Mouse (Mus musculus) right cerebral cortex, adult 18-20 months (tissue): ENCODE measurements around the gene Tiprl.
A peak's percentile ranks its signal among the peaks of the same experiment; 100 is the strongest.

ENCODE experiments used
- DNase-seq: peaks from one replicate; pipeline ENCODE4 v3.0.0; 2022; ENCODE audit warnings: mixed read lengths

Gene Tiprl

GRCm38 (mm10) chr1:165200748-165201147, 36.0 kb downstream of the Tiprl start:
- DNase-seq = no peak

GRCm38 (mm10) chr1:165199639-165200038, 37.2 kb downstream of the Tiprl start:
- no peak for DNase-seq

DNA sequence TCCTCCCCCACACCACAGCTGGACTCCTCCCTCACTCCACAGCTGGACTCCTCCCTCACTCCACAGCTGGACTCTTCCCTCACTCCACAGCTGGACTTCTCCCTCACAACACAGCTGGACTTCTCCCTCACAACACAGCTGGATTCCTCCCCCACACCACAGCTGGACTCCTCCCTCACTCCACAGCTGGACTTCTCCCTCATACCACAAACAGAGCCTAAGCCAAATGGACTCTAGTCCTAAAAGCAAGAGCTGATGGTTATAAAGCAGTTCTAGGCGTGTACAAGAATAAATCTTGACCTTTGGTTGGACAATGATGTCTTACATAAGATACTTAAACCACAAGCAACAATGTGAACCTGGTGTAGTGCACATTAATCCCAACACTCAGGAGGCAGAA, 37.8 kb downstream of the Tiprl start:
- DNase-seq = no peak

- no peak for DNase-seq
Measured at GRCm38 (mm10) chr1:165197875-165198274, 38.9 kb downstream of the Tiprl start.

- no peak for DNase-seq
Measured at GRCm38 (mm10) chr1:165195396-165195960, 41.3 kb downstream of the Tiprl start.

GRCm38 (mm10) chr1:165194662-165195013, 42.2 kb downstream of the Tiprl start:
- no peak for DNase-seq

GRCm38 (mm10) chr1:165193880-165194661, 42.7 kb downstream of the Tiprl start, which contains the start of gene Sft2d2:
Sft2d2 (minus strand) TSS chr1:165194438.
- peak; percentile 76 for DNase-seq

GRCm38 (mm10) chr1:165193426-165193825, 43.4 kb downstream of the Tiprl start:
- DNase-seq = no peak

DNA sequence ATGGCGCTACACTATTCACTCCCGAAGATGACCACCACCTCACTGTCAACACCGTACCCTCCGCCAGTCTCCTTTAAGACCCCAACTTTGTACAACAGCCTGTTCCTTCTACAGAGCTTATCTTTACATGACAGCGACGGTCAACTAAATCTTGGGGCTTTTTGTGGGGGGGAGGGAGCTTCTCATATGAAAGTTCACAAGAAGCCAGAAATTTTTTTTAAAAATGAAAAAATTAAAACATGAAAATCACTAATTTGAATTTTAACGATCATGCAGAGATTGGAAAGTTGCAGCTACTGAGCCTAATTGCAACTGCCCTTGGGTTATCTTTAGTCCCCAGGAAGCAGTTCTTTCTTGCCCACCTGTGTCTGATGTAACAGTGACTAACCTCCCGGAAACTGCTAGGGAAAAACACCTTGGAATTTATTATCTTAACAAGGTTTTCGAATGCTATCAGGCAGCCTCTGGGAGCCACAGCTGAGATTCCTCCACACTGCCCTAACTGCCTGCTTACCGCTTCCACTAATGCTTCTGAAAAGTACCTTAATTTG, 44.0 kb downstream of the Tiprl start:
- DNase-seq = no peak

DNA sequence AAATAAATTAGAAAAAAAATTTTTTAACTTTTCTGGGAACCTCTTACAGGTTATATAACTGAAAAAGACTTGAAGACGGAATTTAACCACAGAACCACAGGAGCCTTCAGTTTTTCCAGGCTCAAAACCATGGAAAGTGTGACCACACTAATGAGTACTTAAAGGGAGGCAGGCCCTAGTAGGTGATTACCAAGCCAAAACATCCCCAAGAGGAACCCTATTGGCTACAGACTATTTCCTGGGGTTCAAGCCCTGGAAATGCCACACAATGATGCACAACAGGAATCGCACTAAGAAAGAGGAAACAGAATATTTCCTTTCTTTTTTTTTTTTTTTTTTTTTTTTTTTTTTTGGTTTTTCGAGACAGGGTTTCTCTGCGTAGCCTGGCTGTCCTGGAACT, 44.7 kb downstream of the Tiprl start:
- DNase-seq = no peak

- no peak for DNase-seq
Measured at GRCm38 (mm10) chr1:165191611-165192010, 45.2 kb downstream of the Tiprl start.

GRCm38 (mm10) chr1:165190571-165191273, 46.1 kb downstream of the Tiprl start:
- DNase-seq = peak; percentile 42

- no peak for DNase-seq
Measured at GRCm38 (mm10) chr1:165190068-165190467, 46.7 kb downstream of the Tiprl start.

DNA sequence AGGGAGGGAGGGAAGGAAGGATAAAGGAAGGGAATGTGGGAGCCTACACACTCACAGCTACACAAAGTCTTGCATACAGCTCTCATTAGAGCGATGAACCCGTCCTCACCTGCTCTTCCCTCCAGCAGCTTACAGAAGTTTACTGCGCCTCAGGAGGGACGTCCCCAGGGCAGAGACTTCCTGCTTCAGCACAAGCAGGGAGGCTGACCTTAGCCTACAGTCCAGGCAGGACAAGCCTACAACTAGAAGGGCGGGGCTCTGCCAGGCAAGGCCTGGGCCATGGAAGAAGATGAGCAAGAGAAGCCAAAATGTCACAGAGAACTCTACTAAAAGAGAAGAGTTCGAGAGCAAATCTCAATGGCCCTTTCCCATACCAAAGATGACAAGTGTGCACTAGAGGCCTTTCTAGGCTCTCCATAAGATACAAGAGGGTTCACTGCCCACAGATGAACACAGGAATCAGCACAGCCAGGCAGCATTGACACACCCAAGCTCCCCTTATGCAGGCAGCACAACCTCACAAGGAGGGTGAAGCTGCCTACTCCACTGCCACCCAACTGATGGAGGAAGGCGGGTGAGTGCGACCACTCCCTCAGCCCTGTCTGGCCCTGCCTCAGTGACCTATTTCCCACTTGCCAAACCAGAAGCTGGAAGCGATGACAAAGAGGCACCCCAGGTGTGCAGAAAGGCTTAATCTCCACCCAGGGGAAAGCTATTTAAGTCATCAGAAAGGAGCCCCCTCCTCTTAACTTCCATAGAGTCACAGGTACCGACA, 47.8 kb downstream of the Tiprl start:
- DNase-seq = no peak

DNA sequence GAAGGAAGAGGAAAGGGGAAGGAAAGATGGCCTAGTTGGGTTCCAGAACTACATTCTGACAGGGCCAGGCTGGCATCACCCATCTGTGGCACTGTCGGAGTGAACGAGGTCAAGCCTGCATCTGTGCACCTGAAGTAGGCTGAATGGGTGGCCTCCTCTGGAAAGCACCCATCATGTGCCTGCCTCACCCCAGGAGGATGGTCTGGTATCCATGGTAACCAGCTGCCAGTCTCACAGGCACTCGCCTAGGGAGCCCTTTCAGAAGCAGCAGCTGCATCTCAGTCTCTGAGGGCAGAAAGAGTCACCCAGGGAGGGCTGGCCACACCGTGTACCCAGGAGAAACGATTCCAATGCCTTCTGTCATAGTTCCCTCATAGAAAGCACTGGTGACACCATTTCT, 49.4 kb downstream of the Tiprl start:
- DNase-seq = no peak

DNA sequence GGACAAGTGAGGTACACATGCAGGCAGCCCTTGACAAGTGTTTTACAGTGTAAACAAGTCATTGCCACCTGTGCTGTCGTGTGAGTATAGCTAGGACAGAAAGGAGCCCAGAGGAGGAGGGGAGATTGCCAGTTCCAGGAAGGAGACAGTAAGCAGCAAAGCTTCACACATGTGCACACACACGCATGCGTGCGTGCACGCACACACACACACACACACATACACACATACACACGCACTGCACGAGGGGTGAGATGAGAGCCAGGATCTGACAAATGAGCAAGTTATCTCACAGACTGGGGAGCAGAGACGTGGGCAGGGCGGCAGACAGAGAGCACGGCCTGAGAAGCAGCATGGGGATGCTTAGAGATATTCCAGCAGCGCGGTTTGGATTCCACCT, 50.3 kb downstream of the Tiprl start:
- no peak for DNase-seq

DNA sequence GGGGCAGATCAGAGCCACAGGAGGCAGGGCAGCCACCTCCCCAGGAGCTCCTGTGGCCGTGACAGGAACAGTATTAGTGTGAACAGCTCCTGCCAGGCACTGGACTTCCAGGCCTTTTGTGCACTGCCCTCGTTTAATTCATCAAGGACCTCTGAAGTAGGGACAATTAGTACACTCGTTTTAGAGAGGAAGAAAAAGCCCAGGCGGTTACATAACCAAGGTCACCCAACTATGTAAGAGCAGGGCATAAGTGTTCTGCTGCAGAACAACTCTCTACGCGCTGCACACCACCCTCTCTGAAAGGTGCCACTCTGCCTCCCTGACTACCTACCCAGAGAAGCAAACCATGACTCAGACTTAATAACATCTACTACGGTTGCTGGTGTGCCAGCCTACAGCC, 51.7 kb downstream of the Tiprl start:
- DNase-seq = peak; percentile 20

GRCm38 (mm10) chr1:165184178-165184577, 52.6 kb downstream of the Tiprl start:
- DNase-seq = no peak

- DNase-seq = no peak
Measured at GRCm38 (mm10) chr1:165183400-165183799, 53.4 kb downstream of the Tiprl start.

DNA sequence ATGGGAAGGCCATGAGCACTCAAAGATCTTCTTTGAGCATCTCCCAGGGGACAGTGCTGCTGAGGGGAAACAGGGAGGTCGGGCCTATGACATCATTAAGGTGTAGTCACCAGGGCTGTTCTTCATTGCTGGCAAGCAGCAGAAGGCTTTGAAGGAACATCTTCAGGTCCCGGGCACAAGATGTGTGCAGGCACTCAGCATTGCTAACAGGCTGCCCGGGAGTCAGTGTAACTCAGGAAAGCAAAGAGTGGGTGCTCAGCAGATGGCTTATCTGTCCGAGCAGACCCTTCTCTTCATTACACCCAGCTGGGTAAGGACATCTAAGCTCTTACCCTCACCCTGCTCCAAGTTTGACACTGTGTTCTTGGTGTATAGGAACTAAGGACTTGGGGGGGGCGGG, 57.5 kb downstream of the Tiprl start:
- DNase-seq = no peak

DNA sequence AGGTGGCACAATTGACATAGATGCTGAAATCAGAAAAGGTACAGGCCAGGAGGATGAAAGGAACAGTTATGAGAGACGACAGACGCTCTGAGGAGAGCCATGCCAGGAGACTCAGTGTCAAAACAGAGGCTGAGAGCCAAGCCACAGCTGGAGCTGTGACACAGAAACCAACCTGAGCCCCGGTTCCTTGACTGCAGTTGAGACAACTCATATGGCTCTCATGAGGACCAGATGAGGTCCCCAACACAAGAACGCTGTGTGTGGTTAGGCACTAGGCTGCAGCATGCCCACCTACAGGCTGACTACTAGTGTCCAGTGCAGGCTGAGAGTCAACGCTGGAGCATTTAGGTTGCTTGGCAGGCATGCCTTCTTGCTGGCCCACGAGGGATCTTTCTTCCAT, 58.7 kb downstream of the Tiprl start:
- DNase-seq = no peak

DNA sequence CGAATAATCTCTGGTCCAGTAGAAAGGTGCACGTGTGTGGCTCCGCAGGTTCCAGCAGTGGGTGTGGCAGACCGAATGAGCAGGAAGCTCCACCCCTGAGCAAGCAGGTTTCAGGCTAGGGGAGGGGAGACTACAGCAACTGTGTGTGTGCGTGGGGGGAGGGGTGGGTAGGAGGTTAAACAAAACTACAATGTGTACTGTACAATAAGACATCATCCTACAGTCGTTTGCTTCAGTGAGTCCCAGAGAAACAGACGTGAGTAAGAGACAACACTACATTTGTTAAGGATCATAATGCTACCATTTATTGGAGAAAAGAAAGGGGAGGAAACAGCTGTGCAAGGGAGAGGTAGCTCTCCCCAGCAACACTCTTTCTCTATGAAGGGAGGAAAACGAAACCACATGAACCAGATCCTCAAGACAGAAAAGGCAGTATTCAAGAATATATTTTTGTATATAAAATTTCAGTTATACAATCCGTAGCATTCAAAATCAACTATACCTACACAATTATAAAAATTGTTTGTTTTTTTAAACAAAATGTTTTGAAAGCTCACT, 62.7 kb downstream of the Tiprl start:
- DNase-seq = no peak

GRCm38 (mm10) chr1:165171277-165171676, 65.5 kb downstream of the Tiprl start:
- DNase-seq = no peak
